Mouse (Mus musculus): Measurements from ENCODE around the gene Nav2.

DNA sequence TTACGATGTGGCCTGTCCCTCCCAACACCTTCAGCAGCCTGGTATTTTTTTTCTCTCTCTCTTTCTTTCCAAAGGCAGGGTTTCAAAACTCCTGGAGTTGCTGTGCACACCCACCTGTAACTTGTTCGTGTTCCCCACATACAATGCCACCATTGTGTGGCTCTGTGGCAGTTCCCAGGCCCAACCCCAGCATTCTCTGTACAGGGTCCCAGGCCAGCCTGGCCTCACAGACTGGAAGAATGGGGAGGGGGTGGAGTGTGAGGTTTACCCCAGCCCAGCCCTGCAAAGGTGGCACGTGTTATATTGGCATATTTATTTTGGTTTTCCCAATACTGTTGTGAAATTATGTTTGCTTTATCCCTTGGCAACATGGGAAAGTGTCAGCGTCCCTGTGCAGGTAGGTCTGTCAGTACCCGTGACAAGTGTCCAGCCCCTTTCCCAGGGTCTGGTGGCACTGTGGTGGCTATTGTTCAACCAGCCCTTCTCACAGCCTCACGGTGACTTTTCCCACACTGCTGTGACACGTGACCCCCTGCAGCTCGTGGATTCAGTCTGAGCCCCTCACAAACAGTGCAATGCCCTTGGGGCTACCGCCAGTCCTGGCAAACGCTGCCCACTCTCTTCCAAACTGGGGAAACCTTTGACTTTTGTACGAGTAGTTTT, 443.2 kb downstream of the Nav2 start:
- TF ChIP-seq CTCF (IDR thresholded peaks at IDR 0.05; ENCODE audit: low read depth) = no peak
- no peak for TF ChIP-seq EP300 (optimal IDR thresholded peaks at IDR 0.05)
